Mouse (Mus musculus) ES-E14 (cell line): ENCODE results near the gene Spag9. TPM values are rescaled to one million over a fixed set of nuclear protein-coding genes. Genes with fewer than 3 reads are reported as not detected.

ENCODE experiments used
- DNase-seq: peaks from one replicate; pipeline ENCODE4 v3.0.0-alpha.2; 2013; ENCODE audit warnings: low read depth, low spot score
- H3K27ac ChIP-seq: 2 replicates; pipeline ENCODE4 v1.5.1; 2012; ENCODE audit warnings: low read depth, mild to moderate bottlenecking, low read length, moderate library complexity, mixed read lengths; ENCODE audit not compliant: poor library complexity, insufficient read depth, severe bottlenecking
- H3K36me3 ChIP-seq: 2 replicates; pipeline ENCODE4 v1.6.1; 2012; ENCODE audit warnings: mild to moderate bottlenecking, low read length, moderate library complexity, mixed read lengths; ENCODE audit not compliant: control insufficient read depth, poor library complexity, insufficient read depth, severe bottlenecking
- H3K4me1 ChIP-seq, 2 experiments: fragments of 150-350 bp in 1 of 2; sonication (generic) in 1 of 2; 2 replicates each; pipeline ENCODE4 v1.6.1; 2012; ENCODE audit warnings: low read length in 2 of 2, mild to moderate bottlenecking in 1 of 2, mixed read lengths in 1 of 2; ENCODE audit not compliant: control insufficient read depth in 2 of 2, insufficient read depth in 2 of 2, poor library complexity in 1 of 2
- H3K4me3 ChIP-seq, 2 experiments: fragments of 150-350 bp in 1 of 2; sonication (generic) in 1 of 2; 2 replicates each; pipeline ENCODE4 v1.5.1; 2012; ENCODE audit warnings: low read length in 2 of 2, low read depth in 1 of 2, mild to moderate bottlenecking in 1 of 2, mixed read lengths in 1 of 2; ENCODE audit not compliant: insufficient read depth in 1 of 2, poor library complexity in 1 of 2, severe bottlenecking in 1 of 2
- H3K9ac ChIP-seq: 2 replicates; pipeline ENCODE4 v1.6.1; 2012; ENCODE audit warnings: low read depth, mild to moderate bottlenecking, low read length, mixed read lengths; ENCODE audit not compliant: poor library complexity, insufficient read depth, severe bottlenecking
- H3K9me3 ChIP-seq: fragments of 150-350 bp; sonication (generic); 2 replicates; pipeline ENCODE4 v1.6.1; 2012; ENCODE audit warnings: low read depth, mild to moderate bottlenecking, low read length; ENCODE audit not compliant: control insufficient read depth, insufficient read depth
- CHD2 ChIP-seq: IDR thresholded peaks from 2 replicates; pipeline ENCODE4 v1.6.1; 2014; ENCODE audit warnings: mild to moderate bottlenecking, low read depth, low read length, inconsistent platforms
- HCFC1 ChIP-seq: IDR thresholded peaks from 2 replicates; pipeline ENCODE4 v1.6.1; 2012; ENCODE audit warnings: low read length, inconsistent platforms, borderline replicate concordance; ENCODE audit not compliant: insufficient read depth
- MAFK ChIP-seq: IDR thresholded peaks from 2 replicates; pipeline ENCODE4 v1.6.1; 2014; ENCODE audit warnings: mild to moderate bottlenecking, low read depth, low read length, inconsistent platforms; ENCODE audit not compliant: insufficient read depth
- ZC3H11A ChIP-seq: IDR thresholded peaks from 2 replicates; pipeline ENCODE4 v1.6.1; 2012; ENCODE audit warnings: low read depth, mild to moderate bottlenecking, inconsistent platforms, low read length, borderline replicate concordance
- ZNF384 ChIP-seq: IDR thresholded peaks from 2 replicates; pipeline ENCODE4 v1.6.1; 2012; ENCODE audit warnings: low read depth, low read length, inconsistent platforms
- in situ Hi-C, 2 experiments: fragments of 600-800 bp; cut with MboI; formaldehyde crosslinking; loops; one replicate each; pipeline ENCODE4 v1.15.1; 2025; ENCODE audit warnings: low sequenced_read_pairs in 2 of 2, inconsistent platforms in 1 of 2; ENCODE audit not compliant: unreplicated experiment in 2 of 2
- total RNA-seq: library from RNA; depleted of rRNA; stranded (reverse); fragments of 300-350 nt; gene quantifications from 2 replicates; pipeline ENCODE4 v1.2.3, GENCODE M21; 2012

Spag9 gene
- total RNA-seq, 1 experiment: 20.9 TPM

GRCm38 (mm10) chr11:93988328-93989062 is 7.4 kb upstream of the Spag9 start:
- H3K4me3 ChIP-seq: no peak overlapping the region
- H3K4me1 ChIP-seq: no peaks in the 10 kb centered on the region
- in situ Hi-C loops: no loop called here
- H3K27ac ChIP-seq: no peak overlapping the region
- H3K9me3 ChIP-seq: peaks cover 10% of the 10 kb centered on the region; the same call in 1 of the 2 replicates
- DNase-seq: no peak
- no peak overlapping the region for H3K9ac ChIP-seq
- TF ChIP-seq ZC3H11A (no peak), CHD2 (no peak), ZNF384 (no peak), HCFC1 (no peak), MAFK (no peak)
- no peaks in the 10 kb centered on the region for H3K36me3 ChIP-seq

GRCm38 (mm10) chr11:93994531-93994930 is 1.4 kb upstream of the Spag9 start:
- Histone ChIP-seq H3K9ac (no peak overlapping the region), H3K27ac (no peak overlapping the region)
- in situ Hi-C loops: no loop called here

GRCm38 (mm10) chr11:93995111-93995719 is 676 bp upstream of the Spag9 start:
- DNase-seq: peak; percentile 67
- H3K9ac ChIP-seq: peak overlapping the region; percentile 74
- H3K9me3 ChIP-seq: no peaks in the 10 kb centered on the region
- peak overlapping the region; percentile 44 for H3K27ac ChIP-seq
- H3K36me3 ChIP-seq: no peaks in the 10 kb centered on the region
- peak overlapping the region; percentile 69 to 90 for H3K4me3 ChIP-seq
- peaks cover 0 to 4% of the 10 kb centered on the region in 2 experiments; a peak in 2 of 4 replicates for H3K4me1 ChIP-seq
- in situ Hi-C loops: no loop called here
- TF ChIP-seq ZNF384: no peak
- TF ChIP-seq HCFC1: no peak
- no peak for TF ChIP-seq CHD2
- TF ChIP-seq MAFK: no peak
- TF ChIP-seq ZC3H11A: no peak

More at GRCm38 (mm10) chr11:93994531-93994930, 1.4 kb upstream of the Spag9 start:
- no peak for DNase-seq
- peak overlapping the region in 1 of 2 experiments; percentile 90; a peak in 2 of 4 replicates for H3K4me3 ChIP-seq
- H3K9me3 ChIP-seq: no peaks in the 10 kb centered on the region
- no peak for TF ChIP-seq CHD2
- TF ChIP-seq HCFC1: no peak
- TF ChIP-seq ZNF384: no peak
- TF ChIP-seq ZC3H11A: no peak
- TF ChIP-seq MAFK: no peak
- H3K4me1 ChIP-seq: peaks cover 0 to 4% of the 10 kb centered on the region in 2 experiments; a peak in 2 of 4 replicates
- H3K36me3 ChIP-seq: no peaks in the 10 kb centered on the region

GRCm38 (mm10) chr11:93996306-93997140 is 632 bp downstream of the Spag9 start:
- DNase-seq: no peak
- in situ Hi-C loops: no loop called here
- TF ChIP-seq CHD2: no peak
- no peak for TF ChIP-seq ZC3H11A
- no peak for TF ChIP-seq HCFC1
- no peak for TF ChIP-seq ZNF384
- TF ChIP-seq MAFK: no peak

More at GRCm38 (mm10) chr11:93996306-93997140, 632 bp downstream of the Spag9 start:
- H3K9me3 ChIP-seq: no peaks in the 10 kb centered on the region
- peak overlapping the region; percentile 61 for H3K9ac ChIP-seq
- peaks cover 0 to 4% of the 10 kb centered on the region in 2 experiments; a peak in 2 of 4 replicates for H3K4me1 ChIP-seq
- no peaks in the 10 kb centered on the region for H3K36me3 ChIP-seq
- H3K4me3 ChIP-seq: peak overlapping the region; percentile 79 to 98
- peak overlapping the region; percentile 34; the same call in 1 of the 2 replicates for H3K27ac ChIP-seq
